Mouse (Mus musculus) layer of hippocampus, postnatal 25 days (tissue): ENCODE results near the gene Rnase12. TPM values are rescaled to one million over a fixed set of nuclear protein-coding genes. Genes with fewer than 3 reads are reported as not detected.
A peak's percentile ranks its signal among the peaks of the same experiment; 100 is the strongest.
"Not testable (repeated sequence)": the region's sequence is repeated elsewhere in the genome, so short reads cannot be mapped to it uniquely, and the experiment has no call there.

Experiments used
- DNase-seq, 2 experiments: peaks; one replicate each; pipeline ENCODE4 v3.0.0; 2022; ENCODE audit warnings: mixed read lengths in 2 of 2, low spot score in 1 of 2; ENCODE audit errors: extremely low spot score in 1 of 2
- total RNA-seq, 2 experiments: library from RNA; stranded (reverse); gene quantifications; 2 replicates each; pipeline ENCODE4 v1.2.3; 2021

Rnase12 gene
- total RNA-seq, 2 experiments from 2014 or later = not detected

GRCm38 (mm10) chr14:51026391-51027133 is 30.9 kb downstream of the Rnase12 start:
- peak in 1 of 2 experiments; percentile 65 for DNase-seq

GRCm38 (mm10) chr14:51024820-51025219 is 32.6 kb downstream of the Rnase12 start:
- DNase-seq = no peak

DNA sequence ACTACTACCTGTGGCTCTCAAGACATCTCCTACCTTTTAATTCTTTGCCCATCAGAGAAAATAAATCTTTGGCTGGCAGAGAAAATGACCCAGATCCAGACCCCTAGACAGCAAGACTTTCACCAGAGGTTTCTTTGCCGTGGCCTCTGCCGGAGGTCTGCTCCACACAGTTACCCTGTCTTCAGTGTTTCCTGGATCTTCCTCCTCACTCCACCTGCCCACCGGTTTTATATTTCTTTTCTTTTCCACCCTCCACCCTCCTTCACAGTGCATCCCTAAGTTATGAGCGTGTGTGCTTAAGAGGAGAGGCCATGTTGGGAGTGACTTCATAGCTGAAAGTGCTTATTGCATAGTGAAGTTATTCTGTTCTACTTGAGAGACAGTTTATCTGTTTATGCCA is 34.0 kb downstream of the Rnase12 start:
- DNase-seq = no peak

GRCm38 (mm10) chr14:51017256-51017655 is 40.2 kb downstream of the Rnase12 start:
- DNase-seq = no peak

DNA sequence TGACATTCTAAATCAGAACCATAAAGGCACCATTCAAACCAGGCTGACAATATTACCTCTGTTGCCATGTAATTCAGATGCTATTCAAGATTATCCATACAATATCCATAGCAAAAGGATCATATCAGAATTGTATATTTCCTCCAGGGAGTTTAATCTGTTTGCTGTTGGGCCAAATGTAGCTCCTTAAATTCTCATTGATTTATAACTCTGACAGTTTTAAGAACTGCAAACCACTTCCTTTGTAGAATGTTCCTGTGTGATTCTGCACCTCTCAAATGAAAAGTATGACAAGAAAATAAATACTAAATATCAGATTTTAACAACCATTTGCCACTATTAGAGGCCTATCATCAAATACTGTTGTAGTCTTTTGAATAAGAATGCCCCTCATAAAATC is 41.7 kb downstream of the Rnase12 start:
- no peak for DNase-seq

- not testable (repeated sequence) for DNase-seq
Observed at GRCm38 (mm10) chr14:51014724-51015123, 42.7 kb downstream of the Rnase12 start.

DNA sequence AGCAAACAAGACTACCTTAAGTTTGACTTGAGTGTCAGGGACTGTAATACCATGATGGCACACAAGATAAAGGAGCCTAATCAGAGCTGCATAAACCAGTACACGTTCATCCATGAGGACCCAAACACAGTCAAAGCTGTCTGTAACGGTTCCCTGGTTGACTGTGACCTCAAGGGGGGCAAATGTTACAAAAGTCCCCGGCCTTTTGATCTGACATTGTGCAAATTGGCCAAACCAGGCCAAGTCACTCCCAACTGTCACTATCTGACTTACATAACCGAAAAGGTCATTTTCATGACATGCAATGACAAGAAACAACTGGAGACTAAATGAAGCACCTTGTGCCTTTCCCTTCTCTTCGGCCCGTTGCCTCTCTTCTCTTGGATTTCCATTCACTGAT is 47.9 kb downstream of the Rnase12 start:
- DNase-seq = no peak

- DNase-seq = no peak
Observed at GRCm38 (mm10) chr14:51008781-51009180, 48.7 kb downstream of the Rnase12 start.

DNA sequence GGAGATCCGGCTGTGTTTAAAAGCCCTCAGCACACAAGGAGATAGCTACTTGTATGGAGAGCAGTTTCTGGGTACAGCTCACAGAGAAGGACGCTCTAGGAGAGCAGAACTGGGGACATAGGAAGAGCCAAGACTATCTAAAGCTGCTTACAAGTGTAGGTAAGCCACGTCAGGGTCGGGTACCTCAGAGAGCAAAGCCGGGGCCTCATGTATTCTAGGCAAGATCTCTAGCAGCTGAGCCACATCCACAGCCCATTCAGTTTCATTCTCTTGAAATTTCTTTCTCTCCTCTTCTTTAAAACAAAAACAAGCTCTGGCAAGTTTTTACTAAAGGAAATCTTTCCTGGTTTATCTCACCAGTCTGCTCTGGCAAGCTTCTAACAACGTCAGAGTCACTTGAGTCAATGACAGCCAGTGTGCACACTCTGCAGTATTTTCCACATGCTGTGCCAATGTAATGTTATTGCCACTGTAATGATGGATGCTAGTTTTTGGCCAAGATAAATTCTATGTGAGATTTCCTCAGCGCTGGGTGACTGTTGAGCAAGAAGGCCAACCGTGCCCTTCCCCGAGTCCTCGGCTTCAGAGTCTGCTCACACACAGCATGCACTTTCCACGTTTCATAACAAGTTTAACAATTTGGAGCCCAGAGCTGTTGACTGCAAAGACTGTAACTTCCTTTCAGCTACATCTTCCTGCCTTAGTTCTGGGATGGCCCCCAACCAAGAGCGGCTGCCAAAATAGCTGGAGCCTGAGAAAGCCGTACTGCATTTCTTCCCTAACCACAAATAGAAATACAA is 49.3 kb downstream of the Rnase12 start:
- DNase-seq = peak; percentile 11 to 13

DNA sequence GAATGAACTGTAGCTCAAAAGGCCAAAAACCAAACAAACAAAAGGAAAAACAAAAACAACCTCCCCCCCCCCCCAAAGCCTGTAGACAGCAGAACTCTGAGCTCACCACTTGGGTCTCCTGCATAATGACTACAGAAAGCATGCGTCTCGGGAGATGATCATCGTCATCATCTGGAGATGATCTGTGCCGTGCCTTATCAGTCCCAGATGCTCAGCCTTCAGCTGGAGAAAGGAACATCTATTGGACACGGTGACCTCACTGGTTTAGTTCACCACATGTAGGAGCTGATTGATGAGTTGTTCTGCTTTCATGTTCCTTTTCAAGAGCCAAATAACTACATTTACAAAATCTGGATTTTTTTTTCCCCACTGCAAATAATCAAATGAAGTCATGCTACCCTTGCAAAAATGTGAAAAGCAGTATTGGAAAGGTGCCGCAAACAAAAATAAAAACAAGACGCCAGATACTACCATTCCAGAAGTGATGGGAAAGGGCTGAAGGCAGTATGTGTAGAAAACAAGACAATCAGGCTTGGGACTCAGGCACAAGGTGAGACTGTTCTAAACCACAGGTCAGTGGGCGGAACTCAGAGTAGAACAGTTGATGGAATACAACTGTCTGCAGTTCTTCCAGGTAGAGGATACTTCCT is 50.2 kb downstream of the Rnase12 start, which contains the start of gene Rnase10:
Gene Rnase10, plus strand, starts transcription at position 600 of the 650 bp plus-strand sequence.
- DNase-seq = no peak

Other genes with a start within 250 kb of the Rnase12 start
- under 1 TPM in 1 of 2 experiments, not detected in 1; 0.69 TPM for gene Ccnb1ip1, start 249.9 kb downstream of the Rnase12 start, total RNA-seq
- 10 to 100 TPM; 26.3 to 29.0 TPM for gene Parp2, start 249.8 kb downstream of the Rnase12 start, total RNA-seq
- 1 to 10 TPM; 2.1 to 3.1 TPM for gene Tep1, start 187.1 kb downstream of the Rnase12 start, total RNA-seq
- gene Klhl33, start 160.2 kb downstream of the Rnase12 start, total RNA-seq = 1 to 10 TPM; 3.2 to 3.3 TPM
- 10 to 100 TPM; 34.6 to 37.0 TPM for gene Osgep, start 132.8 kb downstream of the Rnase12 start, total RNA-seq
- gene Apex1, start 132.7 kb downstream of the Rnase12 start, total RNA-seq = 10 to 100 TPM; 67.4 to 75.4 TPM
- gene Pip4p1, start 126.8 kb downstream of the Rnase12 start, total RNA-seq = 10 to 100 TPM; 85.3 to 88.8 TPM
- 10 to 100 TPM; 13.0 to 17.4 TPM for gene Pnp, start 126.6 kb downstream of the Rnase12 start, total RNA-seq
- gene Gm49342, start 113.1 kb downstream of the Rnase12 start, total RNA-seq = 10 to 100 TPM in 1 of 2 experiments, 1 to 10 TPM in 1; 8.9 to 14.9 TPM
- 1 to 10 TPM in 1 of 2 experiments, under 1 TPM in 1; 0.62 to 1.1 TPM for gene Pnp2, start 101.7 kb downstream of the Rnase12 start, total RNA-seq
- not detected for gene Rnase10, start 49.9 kb downstream of the Rnase12 start, total RNA-seq
- gene Rnase9, start 15.8 kb downstream of the Rnase12 start, total RNA-seq = not detected
- not detected for gene Rnase11, start 7.5 kb downstream of the Rnase12 start, total RNA-seq
- not detected for gene Olfr750, start 16.8 kb upstream of the Rnase12 start, total RNA-seq
- gene Rnase4, start 33.4 kb upstream of the Rnase12 start, total RNA-seq = 10 to 100 TPM; 17.0 to 19.4 TPM
- gene Ang, start 33.5 kb upstream of the Rnase12 start, total RNA-seq = 1 to 10 TPM; 3.4 to 4.7 TPM
- not detected for gene Eddm3b, start 56.8 kb upstream of the Rnase12 start, total RNA-seq
- under 1 TPM in 1 of 2 experiments, not detected in 1; 0.25 TPM for gene Rnase6, start 66.2 kb upstream of the Rnase12 start, total RNA-seq
- 1 to 10 TPM; 2.4 to 3.4 TPM for gene Rnase1, start 89.1 kb upstream of the Rnase12 start, total RNA-seq
- gene Rnase2b, start 104.6 kb upstream of the Rnase12 start, total RNA-seq = under 1 TPM in 1 of 2 experiments, not detected in 1; 0.37 TPM
- gene Ang2, start 141.5 kb upstream of the Rnase12 start, total RNA-seq = not detected
- gene Ear14, start 145.7 kb upstream of the Rnase12 start, total RNA-seq = not detected
- not detected for gene Rnase2a, start 198.5 kb upstream of the Rnase12 start, total RNA-seq